Mouse (Mus musculus): ENCODE data around the gene Qrsl1. TPM values are rescaled to one million over a fixed set of nuclear protein-coding genes. Genes with fewer than 3 reads are reported as not detected.

The Qrsl1 gene
- polyA plus RNA-seq, 1 experiment from 2014 or later = 13.4 TPM

DNA sequence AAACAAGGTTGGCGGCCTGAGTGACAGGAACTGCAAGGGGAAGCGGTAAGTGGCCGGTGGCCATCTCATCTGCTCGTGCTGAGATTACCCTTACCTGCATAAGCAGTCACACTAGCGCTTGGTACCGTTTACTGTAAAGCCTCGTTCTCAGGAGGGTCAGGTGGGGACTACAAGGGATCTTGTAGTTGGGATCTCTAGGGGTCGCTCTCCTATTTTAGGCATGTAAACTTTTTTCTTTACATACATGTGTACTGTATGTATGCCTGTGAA lies 9.3 kb upstream of the Qrsl1 start:
- Histone ChIP-seq H3K4me3 (ENCODE audit: low read depth, low read length) (no peak overlapping the region), H3K9ac (ENCODE audit: low read length) (no peak overlapping the region), H3K36me3 (ENCODE audit: control insufficient read depth, insufficient read depth, low read length) (no peaks in the 10 kb centered on the region), H3K4me2 (replicated peaks; ENCODE audit: low read depth) (no peak overlapping the region), H3K4me1 (replicated peaks; ENCODE audit: control insufficient read depth, insufficient read depth) (no peaks in the 10 kb centered on the region), H3K9me3 (ENCODE audit: control insufficient read depth, low read length) (no peaks in the 10 kb centered on the region), H3K27ac (replicated peaks) (no peak overlapping the region), H3K27me3 (ENCODE audit: control insufficient read depth, insufficient read depth, low read length) (no peaks in the 10 kb centered on the region)
- DNase-seq (ENCODE audit: low spot score) = no peak
- WGBS = 82% methylated on average over 8 of the region's 8 CpGs
- ATAC-seq (ENCODE audit: low FRiP score, low TSS enrichment) = no peak
- TF ChIP-seq EP300 (optimal IDR thresholded peaks at IDR 0.05) (no peak), CTCF (IDR thresholded peaks at IDR 0.05; ENCODE audit: low read depth) (no peak)

DNA sequence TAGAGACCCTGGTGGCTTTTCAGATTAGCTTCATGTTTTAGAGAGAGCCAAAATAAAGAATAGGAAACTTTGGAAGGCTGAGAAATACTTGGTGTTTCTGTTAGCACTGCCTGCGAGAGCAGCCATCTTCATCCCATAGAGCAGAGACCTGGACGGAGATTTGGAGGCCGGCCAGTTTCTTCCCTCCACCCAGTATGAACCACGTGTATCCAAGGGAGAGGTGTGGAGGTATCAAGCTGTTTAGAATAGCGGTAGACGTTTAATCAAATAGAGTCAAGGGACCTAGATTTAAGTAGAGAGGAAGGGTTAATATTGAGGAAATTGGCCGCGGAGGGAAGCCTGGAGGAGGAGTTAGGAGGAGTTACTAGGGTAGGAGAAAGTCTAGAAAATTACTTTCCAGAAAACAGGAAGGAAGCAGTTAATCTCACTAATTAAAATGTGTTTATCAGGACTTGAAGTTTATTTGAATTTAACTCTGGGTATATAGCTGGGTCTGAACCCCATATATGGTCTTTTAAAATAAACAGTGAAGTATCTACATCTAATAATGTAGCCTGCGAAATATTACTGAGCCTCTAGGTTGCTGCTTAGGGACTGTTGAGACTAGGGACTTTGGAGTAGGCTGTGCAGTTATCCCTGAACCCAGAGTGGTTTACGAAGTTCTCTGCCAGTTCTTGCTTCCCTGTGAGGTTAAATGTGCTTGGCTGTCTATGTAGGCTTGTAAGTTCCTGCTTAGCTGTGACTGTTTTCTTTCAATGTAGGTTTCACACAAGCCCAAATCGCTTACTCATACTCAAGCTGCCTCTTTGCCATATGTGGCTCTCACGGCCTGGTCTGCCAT lies 8.7 kb upstream of the Qrsl1 start:
- Histone ChIP-seq H3K9ac (ENCODE audit: low read length) (no peak overlapping the region), H3K4me1 (replicated peaks; ENCODE audit: control insufficient read depth, insufficient read depth) (no peaks in the 10 kb centered on the region), H3K36me3 (ENCODE audit: control insufficient read depth, insufficient read depth, low read length) (no peaks in the 10 kb centered on the region), H3K27me3 (ENCODE audit: control insufficient read depth, insufficient read depth, low read length) (no peaks in the 10 kb centered on the region), H3K9me3 (ENCODE audit: control insufficient read depth, low read length) (no peaks in the 10 kb centered on the region), H3K4me2 (replicated peaks; ENCODE audit: low read depth) (no peak overlapping the region), H3K4me3 (ENCODE audit: low read depth, low read length) (no peak overlapping the region), H3K27ac (replicated peaks) (no peak overlapping the region)
- no peak for ATAC-seq (ENCODE audit: low FRiP score, low TSS enrichment)
- DNase-seq (ENCODE audit: low spot score) = no peak
- WGBS = 68% methylated on average over 12 of the region's 12 CpGs
- TF ChIP-seq CTCF (IDR thresholded peaks at IDR 0.05; ENCODE audit: low read depth) = no peak
- TF ChIP-seq EP300 (optimal IDR thresholded peaks at IDR 0.05) = no peak

DNA sequence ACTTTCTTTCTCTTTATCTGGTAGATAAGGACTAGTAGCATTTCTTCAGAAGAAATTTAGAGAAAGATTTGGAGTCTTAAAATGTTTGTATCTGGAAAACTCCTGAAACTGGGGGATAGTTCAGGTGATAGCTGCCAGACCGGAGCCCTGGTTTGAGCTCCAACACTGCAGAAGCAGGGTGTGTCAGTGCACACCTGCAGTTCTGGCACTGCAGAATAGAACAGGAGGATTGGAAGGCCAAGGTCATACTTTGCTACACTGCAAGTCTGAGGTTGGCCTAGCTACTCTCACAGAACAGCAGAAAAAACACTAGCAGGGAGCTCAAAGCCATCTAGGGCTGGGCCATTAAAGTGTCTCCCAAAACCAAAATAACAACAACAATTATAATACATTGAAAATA lies 3.0 kb upstream of the Qrsl1 start:
- ATAC-seq (ENCODE audit: low FRiP score, low TSS enrichment) (no peak), DNase-seq (ENCODE audit: low spot score) (no peak)
- Histone ChIP-seq H3K4me3 (ENCODE audit: low read depth, low read length) (no peak overlapping the region), H3K27ac (replicated peaks) (no peak overlapping the region), H3K4me1 (replicated peaks; ENCODE audit: control insufficient read depth, insufficient read depth) (no peaks in the 10 kb centered on the region), H3K27me3 (ENCODE audit: control insufficient read depth, insufficient read depth, low read length) (no peaks in the 10 kb centered on the region), H3K9me3 (ENCODE audit: control insufficient read depth, low read length) (no peaks in the 10 kb centered on the region), H3K4me2 (replicated peaks; ENCODE audit: low read depth) (no peak overlapping the region), H3K9ac (ENCODE audit: low read length) (no peak overlapping the region), H3K36me3 (ENCODE audit: control insufficient read depth, insufficient read depth, low read length) (no peaks in the 10 kb centered on the region)
- TF ChIP-seq EP300 (optimal IDR thresholded peaks at IDR 0.05) (no peak), CTCF (IDR thresholded peaks at IDR 0.05; ENCODE audit: low read depth) (no peak)
- WGBS = 56% methylated on average over 1 of the region's 1 CpGs

DNA sequence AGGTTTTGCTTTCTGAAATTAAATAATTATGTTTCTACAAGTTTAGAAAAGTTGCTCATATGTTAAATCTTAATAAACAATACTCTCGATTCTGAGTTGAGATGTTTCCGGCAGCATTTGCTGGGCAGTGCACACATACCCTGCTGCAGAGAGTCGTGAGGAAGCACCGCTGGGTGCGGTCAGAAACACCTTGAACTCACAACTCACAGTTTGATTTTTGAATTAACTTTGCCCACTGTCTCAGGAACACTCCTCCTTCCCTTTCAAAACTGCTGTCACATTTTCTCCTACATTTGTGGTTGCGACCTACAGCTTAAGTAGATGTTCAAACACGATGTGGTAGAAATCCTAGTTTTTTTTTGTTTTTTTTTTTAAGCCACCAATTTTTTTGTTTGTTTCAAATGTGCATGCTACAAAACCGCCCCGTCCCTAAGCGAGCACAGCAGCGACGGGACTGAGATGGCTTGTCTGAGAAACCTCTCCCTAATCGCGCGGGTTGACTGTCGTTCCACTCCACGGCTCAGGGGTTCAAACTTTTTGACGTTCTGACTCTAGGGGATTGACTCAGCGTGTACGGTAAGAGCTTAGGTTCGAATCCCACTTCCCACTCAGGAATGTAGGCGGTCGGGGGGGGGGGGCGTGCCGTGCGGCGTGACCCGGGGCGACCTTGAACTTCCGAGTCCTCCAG lies 518 bp downstream of the Qrsl1 start:
- H3K27ac ChIP-seq (replicated peaks) = peak overlapping the region; percentile 30; the same call in 1 of the 2 replicates
- WGBS = 5% methylated on average over 30 of the region's 30 CpGs
- DNase-seq (ENCODE audit: low spot score) = no peak

DNA sequence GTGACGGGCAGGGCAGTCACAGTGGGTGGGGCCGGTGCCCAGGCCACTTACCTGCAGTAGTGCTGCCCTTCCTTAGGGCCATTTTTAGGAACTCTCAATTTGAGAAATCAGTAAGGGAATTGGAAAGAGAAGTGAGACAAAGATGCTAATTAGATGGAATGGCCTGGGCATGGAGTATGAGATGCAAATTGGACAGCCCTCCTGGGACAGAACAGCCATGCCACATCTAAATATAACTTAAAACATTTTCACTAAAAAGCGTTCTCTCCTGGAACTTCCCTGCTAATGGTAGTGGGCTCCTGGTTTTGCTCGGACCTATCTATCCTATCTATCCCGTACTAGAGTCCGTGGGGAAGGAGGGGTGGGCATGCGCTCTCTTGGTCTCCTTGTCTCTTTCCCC lies 3.3 kb downstream of the Qrsl1 start:
- no peak for ATAC-seq (ENCODE audit: low FRiP score, low TSS enrichment)
- TF ChIP-seq EP300 (optimal IDR thresholded peaks at IDR 0.05) (no peak), CTCF (IDR thresholded peaks at IDR 0.05; ENCODE audit: low read depth) (no peak)

More for the DNA sequence above, 518 bp downstream of the Qrsl1 start:
- no peak for TF ChIP-seq CTCF (IDR thresholded peaks at IDR 0.05; ENCODE audit: low read depth)
- no peak for TF ChIP-seq EP300 (optimal IDR thresholded peaks at IDR 0.05)
- Histone ChIP-seq H3K36me3 (ENCODE audit: control insufficient read depth, insufficient read depth, low read length) (no peaks in the 10 kb centered on the region), H3K4me2 (replicated peaks; ENCODE audit: low read depth) (peak overlapping the region; percentile 85), H3K9me3 (ENCODE audit: control insufficient read depth, low read length) (no peaks in the 10 kb centered on the region), H3K4me1 (replicated peaks; ENCODE audit: control insufficient read depth, insufficient read depth) (no peaks in the 10 kb centered on the region), H3K9ac (ENCODE audit: low read length) (peak overlapping the region; percentile 62), H3K27me3 (ENCODE audit: control insufficient read depth, insufficient read depth, low read length) (no peaks in the 10 kb centered on the region), H3K4me3 (ENCODE audit: low read depth, low read length) (peak overlapping the region; percentile 61)
- no peak for ATAC-seq (ENCODE audit: low FRiP score, low TSS enrichment)

DNA sequence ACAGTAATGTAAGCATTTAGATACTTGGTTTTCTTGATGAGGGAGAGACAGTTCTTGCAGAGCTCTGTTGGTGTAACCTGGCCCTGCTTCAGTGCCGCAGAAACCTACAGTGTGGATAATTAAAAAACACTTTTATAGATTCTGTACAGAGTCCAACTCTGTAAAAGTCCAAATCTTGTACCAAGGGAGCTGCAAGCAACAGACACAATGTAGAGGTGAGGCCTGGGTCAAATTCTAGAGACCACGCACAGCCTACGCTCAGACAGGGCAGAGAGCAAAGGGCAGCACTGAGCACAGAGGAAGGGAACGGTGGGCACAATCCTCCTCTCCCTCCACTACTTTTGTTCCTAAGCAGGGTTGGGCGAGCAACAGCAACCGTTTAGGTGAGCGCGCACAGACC lies 5.5 kb downstream of the Qrsl1 start:
- Histone ChIP-seq H3K4me1 (replicated peaks; ENCODE audit: control insufficient read depth, insufficient read depth) (no peaks in the 10 kb centered on the region), H3K27me3 (ENCODE audit: control insufficient read depth, insufficient read depth, low read length) (no peaks in the 10 kb centered on the region), H3K27ac (replicated peaks) (no peak overlapping the region), H3K9me3 (ENCODE audit: control insufficient read depth, low read length) (no peaks in the 10 kb centered on the region), H3K4me3 (ENCODE audit: low read depth, low read length) (no peak overlapping the region), H3K9ac (ENCODE audit: low read length) (no peak overlapping the region), H3K36me3 (ENCODE audit: control insufficient read depth, insufficient read depth, low read length) (no peaks in the 10 kb centered on the region), H3K4me2 (replicated peaks; ENCODE audit: low read depth) (no peak overlapping the region)
- 92% methylated on average over 8 of the region's 8 CpGs for WGBS
- no peak for ATAC-seq (ENCODE audit: low FRiP score, low TSS enrichment)
- TF ChIP-seq CTCF (IDR thresholded peaks at IDR 0.05; ENCODE audit: low read depth) (no peak), EP300 (optimal IDR thresholded peaks at IDR 0.05) (no peak)
- DNase-seq (ENCODE audit: low spot score) = no peak

More for the DNA sequence above, 3.3 kb downstream of the Qrsl1 start:
- 92% methylated on average over 7 of the region's 7 CpGs for WGBS
- Histone ChIP-seq H3K4me1 (replicated peaks; ENCODE audit: control insufficient read depth, insufficient read depth) (no peaks in the 10 kb centered on the region), H3K27me3 (ENCODE audit: control insufficient read depth, insufficient read depth, low read length) (no peaks in the 10 kb centered on the region), H3K9ac (ENCODE audit: low read length) (no peak overlapping the region), H3K4me3 (ENCODE audit: low read depth, low read length) (no peak overlapping the region), H3K27ac (replicated peaks) (no peak overlapping the region), H3K4me2 (replicated peaks; ENCODE audit: low read depth) (no peak overlapping the region), H3K36me3 (ENCODE audit: control insufficient read depth, insufficient read depth, low read length) (no peaks in the 10 kb centered on the region), H3K9me3 (ENCODE audit: control insufficient read depth, low read length) (no peaks in the 10 kb centered on the region)
- DNase-seq (ENCODE audit: low spot score) = no peak

Data from stomach, postnatal 0 days (tissue).